Mouse (Mus musculus) neural tube, embryonic 12.5 days (tissue): ENCODE results near the gene Nfe2. TPM values are rescaled to one million over a fixed set of nuclear protein-coding genes. Genes with fewer than 3 reads are reported as not detected.
"Not testable (repeated sequence)": the region's sequence is repeated elsewhere in the genome, so short reads cannot be mapped to it uniquely, and the experiment has no call there.

Source experiments
- ATAC-seq: fragments of 200-750 bp; cut with Nextera tagmentation; 2 replicates; pipeline ENCODE4 v1.8.0; 2017; ENCODE audit warnings: low read depth, mild to moderate bottlenecking, moderate TSS enrichment, moderate library complexity; ENCODE audit not compliant: low FRiP score
- H3K27ac ChIP-seq: fragments of 300-500 bp; sonication (generic); 2 replicates; pipeline ENCODE4 v1.5.1; 2016
- H3K27me3 ChIP-seq: fragments of 300-500 bp; sonication (generic); replicated peaks from 2 replicates; pipeline ENCODE4 v1.6.1; 2016; ENCODE audit warnings: mild to moderate bottlenecking
- H3K36me3 ChIP-seq: fragments of 300-500 bp; sonication (generic); 2 replicates; pipeline ENCODE4 v1.6.1; 2016; ENCODE audit warnings: mild to moderate bottlenecking
- H3K4me1 ChIP-seq: fragments of 300-500 bp; sonication (generic); 2 replicates; pipeline ENCODE4 v1.6.1; 2016
- H3K4me2 ChIP-seq: fragments of 300-500 bp; sonication (generic); replicated peaks from 2 replicates; pipeline ENCODE4 v1.6.1; 2016; ENCODE audit warnings: mild to moderate bottlenecking
- H3K4me3 ChIP-seq: fragments of 300-500 bp; sonication (generic); 2 replicates; pipeline ENCODE4 v1.5.1; 2016
- H3K9ac ChIP-seq: fragments of 300-500 bp; sonication (generic); 2 replicates; pipeline ENCODE4 v1.6.1; 2016; ENCODE audit warnings: mild to moderate bottlenecking
- H3K9me3 ChIP-seq: fragments of 300-500 bp; sonication (generic); 2 replicates; pipeline ENCODE4 v1.6.1; 2016; ENCODE audit warnings: mild to moderate bottlenecking
- WGBS: fragments of 180-500 bp; shearing (Covaris S2); methylation state at CpG from one replicate; pipeline ENCODE4 v1.1.7; 2016; 5-methylcytosine and 5-hydroxymethylcytosine counted together
- polyA plus RNA-seq: library from polyadenylated mRNA; unstranded; fragments of >200 nt; fragmentation: Nextera tagmentation; extraction: Ambion mirVana; gene quantifications from 2 replicates; pipeline ENCODE4 v1.2.1, GENCODE M21; 2016

Nfe2 gene
- polyA plus RNA-seq, 1 experiment from 2014 or later: 4.3 TPM

DNA sequence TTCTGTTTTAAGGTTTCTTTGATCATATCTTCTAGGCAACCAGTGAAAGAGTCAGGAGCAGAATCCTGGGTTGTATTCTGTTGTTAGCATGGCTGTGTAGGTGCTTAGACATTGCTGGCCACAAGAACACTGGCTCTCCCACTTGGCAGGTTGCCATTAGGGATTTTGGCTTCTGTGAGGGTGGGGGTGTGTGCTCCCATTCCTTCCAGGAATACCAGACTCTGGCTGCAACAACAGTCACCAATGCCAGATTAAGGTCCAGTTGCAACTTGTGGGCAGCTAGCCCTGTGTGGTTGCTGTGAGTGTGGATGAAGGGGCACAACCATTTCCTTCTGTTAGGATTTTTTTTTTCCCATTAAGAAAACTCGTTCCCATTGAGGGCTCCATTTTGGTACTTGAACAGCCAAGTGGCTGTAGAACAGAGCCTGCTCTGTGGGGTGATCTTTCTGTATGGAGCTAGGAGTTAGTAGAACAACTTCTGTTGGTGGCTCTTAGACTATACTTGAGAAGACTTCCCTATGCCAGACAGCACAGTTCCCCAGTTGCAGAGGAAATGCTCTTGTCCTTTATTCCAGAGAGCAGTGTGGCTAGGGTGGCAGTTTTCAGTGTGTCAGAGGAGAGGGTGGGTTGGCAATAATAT is 27.7 kb upstream of the Nfe2 start:
- Histone ChIP-seq H3K36me3 (peaks cover 2% of the 10 kb centered on the region), H3K4me3 (no peak overlapping the region), H3K4me2 (peak overlapping the region; percentile 19; the same call in 1 of the 2 replicates), H3K27ac (peak overlapping the region; percentile 22; the same call in 1 of the 2 replicates), H3K4me1 (peaks cover 42% of the 10 kb centered on the region), H3K27me3 (no peaks in the 10 kb centered on the region), H3K9me3 (no peaks in the 10 kb centered on the region), H3K9ac (no peak overlapping the region)
- ATAC-seq: no peak
- WGBS: 88% methylated on average over 1 of the region's 1 CpGs

DNA sequence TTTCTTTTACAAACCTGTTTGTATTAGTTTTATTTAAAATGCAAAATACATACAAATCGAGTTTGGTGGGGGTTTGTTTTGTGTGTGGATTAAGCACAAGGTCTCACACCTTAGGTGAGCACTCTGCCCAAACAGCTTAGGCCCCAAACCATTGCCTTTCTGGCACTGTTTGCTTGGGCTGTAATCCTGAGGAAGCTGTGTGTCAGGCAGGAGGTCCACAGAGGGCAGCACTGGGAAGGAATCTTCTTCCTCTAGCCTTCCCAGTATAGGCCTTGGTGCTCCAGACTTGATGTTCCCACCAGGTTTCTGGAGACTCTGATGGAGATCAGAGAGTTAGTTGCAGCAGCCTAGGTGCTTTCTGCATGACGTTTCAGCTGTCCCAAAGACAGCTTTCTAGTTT is 26.4 kb upstream of the Nfe2 start:
- Histone ChIP-seq H3K36me3 (no peaks in the 10 kb centered on the region), H3K4me2 (no peak overlapping the region), H3K4me3 (no peak overlapping the region), H3K9me3 (no peaks in the 10 kb centered on the region), H3K4me1 (peaks cover 34% of the 10 kb centered on the region), H3K27ac (0 out of 2 replicates have a peak overlapping the region, but pooled peaks have one; percentile 8), H3K9ac (0 out of 2 replicates have a peak overlapping the region, but pooled peaks have one; percentile 10), H3K27me3 (no peaks in the 10 kb centered on the region)
- 45% methylated on average over 2 of the region's 2 CpGs for WGBS
- no peak for ATAC-seq

DNA sequence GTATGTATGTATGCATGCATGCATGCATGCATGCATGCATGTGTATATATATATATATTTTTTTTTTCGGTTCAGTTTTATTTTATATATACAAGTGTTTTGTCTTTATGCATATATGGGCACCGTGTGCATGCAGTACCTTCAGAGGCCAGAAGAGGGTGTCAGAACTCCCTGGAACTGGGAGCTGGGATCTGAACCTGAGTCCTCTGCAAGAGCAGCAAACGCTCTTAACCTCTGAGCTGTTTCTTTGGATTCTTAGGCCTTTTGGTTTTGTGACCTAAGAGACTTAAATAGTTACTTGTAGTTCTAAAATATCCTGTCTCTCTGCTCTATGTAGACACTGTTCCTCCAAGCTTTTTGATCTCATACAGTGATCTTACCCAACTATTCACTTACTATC is 25.9 kb upstream of the Nfe2 start:
- WGBS: 53% methylated on average over 3 of the region's 3 CpGs
- Histone ChIP-seq H3K27me3 (no peaks in the 10 kb centered on the region), H3K4me2 (no peak overlapping the region), H3K4me1 (peaks cover 29% of the 10 kb centered on the region), H3K4me3 (no peak overlapping the region), H3K27ac (no peak overlapping the region), H3K36me3 (no peaks in the 10 kb centered on the region), H3K9me3 (no peaks in the 10 kb centered on the region), H3K9ac (no peak overlapping the region)
- ATAC-seq: no peak

DNA sequence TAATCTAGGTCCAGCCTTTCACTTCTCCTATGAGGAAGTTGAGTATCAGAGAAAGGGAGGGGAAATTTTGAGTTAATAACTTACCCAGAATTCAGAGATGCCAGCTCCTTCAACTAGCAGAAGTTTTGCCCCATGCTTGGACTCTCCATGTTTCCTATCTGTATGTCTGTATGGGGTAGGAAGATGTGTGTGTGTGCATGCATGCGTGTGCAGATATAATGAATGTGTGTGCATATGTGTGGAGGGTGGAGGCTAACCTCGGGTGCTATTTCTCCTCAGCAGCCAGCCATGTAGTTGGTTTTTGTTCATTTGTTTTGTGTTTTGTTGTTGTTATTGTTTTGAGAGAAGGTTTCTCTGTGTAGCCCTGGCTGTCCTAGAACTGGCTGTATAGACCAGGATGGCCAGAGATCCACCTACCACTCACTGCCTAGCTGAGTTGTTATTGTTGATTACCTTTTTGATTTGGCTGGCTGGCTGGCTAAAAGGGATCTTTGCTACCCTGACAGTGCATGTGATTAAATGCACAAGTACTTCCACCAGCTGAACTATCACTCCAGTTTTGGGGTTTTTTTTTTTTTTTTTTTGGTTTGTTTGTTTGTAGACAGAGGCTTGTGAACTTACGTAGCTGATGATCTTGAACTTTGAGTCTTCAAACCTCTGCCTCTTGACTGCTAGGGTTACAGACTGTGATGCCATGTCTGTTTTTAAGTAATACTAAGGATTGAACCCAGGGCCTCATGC is 23.4 kb upstream of the Nfe2 start:
- Histone ChIP-seq H3K4me3 (no peak overlapping the region), H3K9ac (no peak overlapping the region), H3K36me3 (no peaks in the 10 kb centered on the region), H3K4me2 (no peak overlapping the region), H3K27me3 (no peaks in the 10 kb centered on the region), H3K9me3 (no peaks in the 10 kb centered on the region), H3K4me1 (peaks cover 37% of the 10 kb centered on the region), H3K27ac (no peak overlapping the region)
- ATAC-seq: no peak
- 96% methylated on average over 3 of the region's 3 CpGs for WGBS

DNA sequence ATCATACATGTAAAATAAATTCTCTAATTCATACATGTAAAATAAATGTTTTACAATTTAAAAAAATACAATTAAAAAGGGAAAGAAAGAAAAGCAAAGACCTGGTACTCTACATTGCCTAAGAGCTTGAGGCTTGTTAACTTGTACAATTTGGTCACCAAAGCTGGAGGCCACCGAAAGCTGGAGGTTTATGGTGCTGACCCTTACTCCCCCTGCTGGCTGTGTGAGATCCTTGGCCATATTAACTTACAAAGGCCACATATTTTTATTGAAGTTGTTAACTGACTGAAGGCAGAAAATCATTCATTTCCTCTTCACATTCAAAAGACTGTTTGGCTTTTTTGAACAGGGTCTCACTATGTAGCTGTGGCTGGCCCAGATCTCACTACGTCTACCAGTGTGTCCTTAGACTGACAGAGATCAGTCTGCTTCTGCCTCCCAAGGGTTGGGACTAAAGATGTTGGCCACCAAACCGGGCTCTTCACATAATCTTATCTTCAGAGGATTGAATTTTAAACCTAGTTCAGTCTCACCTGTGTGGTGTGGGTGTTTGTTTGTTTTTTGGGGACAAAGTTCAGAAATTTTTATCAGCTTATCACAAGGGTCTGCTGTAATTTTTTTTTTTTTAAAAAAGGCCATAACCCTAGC is 22.7 kb upstream of the Nfe2 start:
- Histone ChIP-seq H3K4me3 (no peak overlapping the region), H3K9ac (no peak overlapping the region), H3K4me1 (peaks cover 34% of the 10 kb centered on the region), H3K27me3 (no peaks in the 10 kb centered on the region), H3K9me3 (no peaks in the 10 kb centered on the region), H3K36me3 (no peaks in the 10 kb centered on the region), H3K4me2 (no peak overlapping the region), H3K27ac (no peak overlapping the region)
- ATAC-seq: no peak
- 65% methylated on average over 3 of the region's 3 CpGs for WGBS

DNA sequence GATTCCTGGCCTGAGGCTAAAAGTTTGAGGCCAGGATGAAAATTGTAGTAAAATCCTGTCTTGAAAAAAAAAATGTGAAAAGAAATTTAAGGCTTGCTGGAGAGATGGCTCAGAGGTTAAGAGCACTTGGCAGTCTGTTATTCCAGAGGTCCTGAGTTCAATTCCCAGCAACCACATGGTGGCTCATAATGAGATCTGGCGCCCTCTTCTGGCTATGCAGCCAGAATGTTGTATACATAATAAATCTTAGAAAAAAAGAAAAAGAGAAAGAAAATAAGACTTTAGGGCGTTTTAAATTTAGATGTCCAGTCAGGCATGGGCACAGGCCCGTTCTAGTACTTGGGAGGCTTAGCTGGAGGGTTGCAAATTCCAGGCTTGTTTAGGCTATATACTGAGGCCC is 21.5 kb upstream of the Nfe2 start:
- no peak for ATAC-seq
- Histone ChIP-seq H3K27ac (no peak overlapping the region), H3K9ac (no peak overlapping the region), H3K9me3 (no peaks in the 10 kb centered on the region), H3K4me2 (no peak overlapping the region), H3K4me1 (peaks cover 22% of the 10 kb centered on the region), H3K36me3 (no peaks in the 10 kb centered on the region), H3K4me3 (no peak overlapping the region), H3K27me3 (no peaks in the 10 kb centered on the region)
- WGBS: 53% methylated on average over 3 of the region's 3 CpGs

DNA sequence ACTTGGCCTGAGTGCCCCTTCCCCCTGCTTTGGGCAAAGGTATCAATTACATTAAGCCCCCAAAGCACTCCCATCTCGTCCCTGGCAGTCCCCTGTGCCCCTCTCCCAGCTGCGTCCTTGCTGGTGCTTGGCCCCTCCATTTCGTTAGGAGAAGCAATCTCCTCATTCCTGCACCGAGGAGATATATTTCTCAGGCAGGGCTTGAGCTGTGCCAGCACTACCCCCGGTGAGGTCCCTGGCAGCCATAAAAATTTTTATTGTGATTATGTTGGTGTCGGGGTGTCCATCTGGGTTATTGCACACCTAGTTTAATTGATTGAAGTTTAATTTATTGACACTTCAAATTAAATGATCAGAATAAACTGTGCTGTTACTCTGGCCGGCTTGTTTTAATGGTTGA is 19.7 kb upstream of the Nfe2 start:
- no peak overlapping the region for H3K9ac ChIP-seq

DNA sequence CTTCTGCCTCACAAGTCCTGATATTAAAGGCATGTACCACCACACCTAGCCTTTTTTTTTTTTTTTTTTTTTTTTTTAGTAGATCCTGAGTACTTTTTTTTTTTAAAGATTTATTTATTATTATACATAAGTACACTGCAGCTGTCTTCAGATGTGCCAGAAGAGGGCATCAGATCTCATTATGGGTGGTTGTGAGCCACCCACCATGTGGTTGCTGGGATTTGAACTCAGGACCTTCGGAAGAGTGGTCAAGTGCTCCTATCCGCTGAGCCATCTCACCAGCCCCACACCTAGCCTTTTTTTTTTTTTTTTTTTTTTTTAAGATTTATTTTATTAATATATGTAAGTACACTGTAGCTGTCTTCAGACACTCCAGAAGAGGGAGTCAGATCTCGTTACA is 17.7 kb upstream of the Nfe2 start:
- WGBS: 94% methylated on average over 3 of the region's 3 CpGs
- not testable (repeated sequence) for ATAC-seq

More for the DNA sequence above, 19.7 kb upstream of the Nfe2 start:
- Histone ChIP-seq H3K36me3 (no peaks in the 10 kb centered on the region), H3K27me3 (no peaks in the 10 kb centered on the region), H3K9me3 (no peaks in the 10 kb centered on the region), H3K27ac (peak overlapping the region; percentile 60; the same call in 1 of the 2 replicates), H3K4me2 (peak overlapping the region; percentile 13; the same call in 1 of the 2 replicates), H3K4me1 (peaks cover 33% of the 10 kb centered on the region), H3K4me3 (no peak overlapping the region)
- WGBS: 48% methylated on average over 7 of the region's 7 CpGs
- peak; percentile 38; the same call in 1 of the 2 replicates for ATAC-seq

DNA sequence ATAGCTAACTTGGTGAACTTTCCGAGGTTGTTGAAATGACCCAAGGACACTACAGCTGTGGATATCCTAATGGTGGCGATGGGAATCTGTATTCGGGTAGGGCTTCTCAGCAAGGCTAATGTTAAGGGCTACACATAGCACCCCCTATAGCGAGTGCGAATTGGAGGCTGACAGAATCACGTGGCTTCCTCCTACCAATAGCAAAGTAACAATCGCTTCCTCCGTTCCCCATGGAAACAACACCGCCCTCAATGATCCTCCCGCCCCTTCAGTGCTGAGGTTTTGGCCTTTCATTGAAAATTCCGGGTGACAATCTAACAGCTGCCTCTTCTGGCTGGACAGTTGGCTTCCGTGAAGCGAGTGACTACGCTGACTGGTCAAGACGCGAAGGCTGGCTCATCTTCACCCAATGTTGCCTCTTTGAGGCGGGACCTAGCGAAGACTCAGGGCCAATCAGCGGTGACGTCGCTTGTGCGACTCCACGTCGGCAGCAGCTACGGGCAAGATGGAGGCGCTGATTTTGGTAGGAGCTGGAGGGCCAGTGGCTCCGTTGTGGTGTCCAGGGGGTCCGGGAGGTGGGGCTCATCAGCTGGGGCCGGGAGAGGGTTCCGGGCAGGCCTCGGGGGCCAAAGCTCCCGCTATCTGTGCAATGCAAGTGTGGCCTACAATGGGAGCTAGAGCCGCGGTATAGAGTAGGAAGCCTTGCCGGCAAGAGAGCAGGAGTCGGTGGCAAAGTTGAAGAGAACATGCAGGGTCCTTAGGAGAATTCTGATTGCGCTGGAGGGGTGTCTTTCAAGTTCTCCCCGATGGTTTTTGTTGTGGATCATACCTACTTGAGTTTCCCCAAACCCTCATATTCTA is 14.4 kb upstream of the Nfe2 start, which contains the start of gene Copz1:
Gene Copz1 (plus strand): TSS at position 296 of the 861 bp plus-strand sequence.
- peak; percentile 99 for ATAC-seq
- peak within 1 kb of the TSS; percentile 84 for H3K9ac ChIP-seq
- H3K4me2 ChIP-seq: peak within 1 kb of the TSS; percentile 74
- no peaks in the 10 kb centered on the region for H3K36me3 ChIP-seq
- no peaks in the 10 kb centered on the region for H3K9me3 ChIP-seq
- no peaks in the 10 kb centered on the region for H3K27me3 ChIP-seq
- under 1% methylated on average over 38 of the region's 38 CpGs for WGBS
- peak within 1 kb of the TSS; percentile 84 for H3K4me3 ChIP-seq
- H3K4me1 ChIP-seq: peaks cover 14% of the 10 kb centered on the region
- H3K27ac ChIP-seq: no peak within 1 kb of the TSS

More for the DNA sequence above, 17.7 kb upstream of the Nfe2 start:
- peaks cover 33% of the 10 kb centered on the region for H3K4me1 ChIP-seq
- not testable (repeated sequence) for H3K4me3 ChIP-seq, H3K27me3 ChIP-seq, H3K9me3 ChIP-seq, H3K4me2 ChIP-seq, H3K27ac ChIP-seq, H3K36me3 ChIP-seq, H3K9ac ChIP-seq

DNA sequence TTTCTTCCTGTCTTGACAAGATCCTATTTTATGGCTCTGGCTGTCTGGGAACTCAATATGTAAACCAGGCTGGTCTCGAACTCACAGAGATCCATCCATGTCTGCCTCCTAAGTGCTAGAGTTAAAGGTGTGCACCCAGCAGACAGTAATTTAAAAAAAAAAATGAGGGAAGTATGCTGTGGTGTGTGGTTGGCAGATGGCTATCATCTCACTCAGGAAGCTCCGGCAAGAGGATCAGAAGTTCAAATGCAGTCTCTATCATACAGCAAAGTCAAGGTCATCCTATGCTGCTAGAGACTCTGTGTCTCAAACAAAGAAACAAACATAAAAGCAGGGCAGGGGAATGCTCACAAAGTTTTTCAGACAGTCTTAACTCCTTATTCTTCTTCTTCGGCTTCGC is 10.7 kb upstream of the Nfe2 start:
- H3K27me3 ChIP-seq: no peaks in the 10 kb centered on the region
- no peak overlapping the region for H3K27ac ChIP-seq
- H3K4me3 ChIP-seq: no peak overlapping the region
- H3K4me2 ChIP-seq: no peak overlapping the region
- ATAC-seq: no peak
- H3K9ac ChIP-seq: no peak overlapping the region
- peaks cover 7% of the 10 kb centered on the region for H3K4me1 ChIP-seq
- no peaks in the 10 kb centered on the region for H3K36me3 ChIP-seq
- 85% methylated on average over 4 of the region's 4 CpGs for WGBS
- H3K9me3 ChIP-seq: no peaks in the 10 kb centered on the region

DNA sequence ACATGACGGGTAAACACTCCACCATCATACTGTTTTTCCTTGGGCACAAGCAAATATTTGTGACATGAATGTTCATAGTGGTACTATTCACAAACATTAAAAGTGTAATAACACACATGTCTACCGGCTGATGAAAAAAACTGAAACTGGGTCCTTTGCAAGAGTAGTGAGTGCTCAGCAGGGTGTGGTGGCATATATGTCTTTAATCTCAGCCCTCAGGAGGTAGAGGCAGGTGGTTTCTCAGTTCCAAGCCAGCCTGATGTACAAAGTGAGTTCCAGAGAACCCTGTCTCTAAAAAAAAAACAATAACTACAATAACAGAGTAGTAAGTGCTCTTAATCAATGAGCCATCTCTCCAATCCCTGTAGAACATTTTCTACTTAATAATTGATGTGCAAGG is 6.6 kb upstream of the Nfe2 start:
- no peak for ATAC-seq
- no peak overlapping the region for H3K9ac ChIP-seq
- no peaks in the 10 kb centered on the region for H3K4me1 ChIP-seq
- 86% methylated on average over 2 of the region's 2 CpGs for WGBS
- H3K27ac ChIP-seq: no peak overlapping the region
- no peaks in the 10 kb centered on the region for H3K36me3 ChIP-seq
- no peak overlapping the region for H3K4me3 ChIP-seq
- H3K9me3 ChIP-seq: no peaks in the 10 kb centered on the region
- no peak overlapping the region for H3K4me2 ChIP-seq
- H3K27me3 ChIP-seq: no peaks in the 10 kb centered on the region
